Mouse (Mus musculus) right cerebral cortex, postnatal 36 days (tissue): ENCODE measurements around the gene Spo11.
A peak's percentile ranks its signal among the peaks of the same experiment; 100 is the strongest.

ENCODE experiments used
- DNase-seq, 2 experiments: peaks; one replicate each; pipeline ENCODE4 v3.0.0; 2022; ENCODE audit warnings: low spot score in 2 of 2, mixed read lengths in 1 of 2

Spo11 gene

DNA sequence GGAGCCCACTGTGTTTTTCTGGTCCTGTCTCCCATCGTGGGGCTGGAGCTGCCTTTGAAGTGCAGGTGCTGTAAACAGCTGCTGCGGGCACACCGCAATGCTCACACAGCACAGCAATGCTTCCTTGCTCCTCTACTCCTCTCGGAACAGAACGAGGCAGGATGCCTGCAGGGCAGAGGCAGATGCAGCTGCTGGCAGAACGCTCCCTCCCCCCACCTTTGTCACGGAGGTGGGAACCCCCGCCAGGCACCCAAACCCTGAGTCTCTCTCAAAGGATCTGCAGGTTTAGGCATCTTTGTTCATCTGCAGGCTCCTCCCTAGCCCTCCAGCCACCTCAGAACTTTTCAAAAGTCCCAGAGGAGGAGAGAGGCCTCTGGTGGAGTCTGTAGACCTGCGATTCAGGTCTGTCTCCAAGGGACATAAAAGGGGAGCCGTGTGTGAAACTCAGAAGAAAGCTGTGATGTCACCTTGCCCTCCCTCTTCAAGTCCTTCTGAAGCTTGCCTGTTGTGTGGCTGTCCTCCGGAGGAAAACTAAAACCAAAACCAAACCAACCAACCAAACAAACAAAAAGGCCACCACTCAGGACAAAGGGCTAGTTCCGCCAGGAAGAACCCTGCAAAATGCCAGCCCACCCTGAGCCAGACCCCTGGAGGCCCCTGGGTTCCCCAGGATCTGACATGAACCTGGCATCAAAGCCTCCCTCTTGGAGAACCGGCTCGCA lies at the start of gene Spo11:
Gene Spo11, plus strand, starts transcription at position 292 of the 722 bp plus-strand sequence.
- DNase-seq, result no peak

DNA sequence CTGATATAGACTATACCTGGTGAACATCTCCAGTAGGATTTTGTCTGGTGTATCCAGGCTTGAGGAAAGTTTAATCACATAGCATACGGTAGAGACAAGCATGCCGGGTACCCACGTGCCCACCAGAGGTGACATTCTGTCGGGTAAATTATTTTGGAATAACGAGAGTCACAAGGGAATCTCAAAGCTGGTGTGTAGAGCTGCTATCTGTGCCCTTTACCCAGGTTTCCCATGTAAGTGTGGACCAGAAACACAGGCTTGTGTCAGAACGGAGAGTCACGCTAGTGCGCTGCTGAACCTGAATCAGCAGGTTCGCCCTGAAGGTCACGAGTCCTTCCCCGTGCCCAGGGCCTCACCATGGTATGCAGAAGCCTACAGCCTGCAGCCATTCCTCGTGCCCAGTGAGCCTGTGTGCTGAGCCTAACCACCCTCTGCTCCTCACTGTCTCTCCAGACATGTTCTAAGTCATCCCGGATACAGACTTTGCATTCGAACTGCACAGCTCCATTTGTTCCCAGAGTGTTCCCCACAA lies 47.5 kb upstream of the Spo11 start:
- DNase-seq, result no peak

- DNase-seq, result no peak
These were observed 46.2 kb upstream of the Spo11 start for GRCm38 (mm10) chr2:172931137-172931898.

GRCm38 (mm10) chr2:172933631-172934419 lies 43.7 kb upstream of the Spo11 start:
- no peak for DNase-seq

DNA sequence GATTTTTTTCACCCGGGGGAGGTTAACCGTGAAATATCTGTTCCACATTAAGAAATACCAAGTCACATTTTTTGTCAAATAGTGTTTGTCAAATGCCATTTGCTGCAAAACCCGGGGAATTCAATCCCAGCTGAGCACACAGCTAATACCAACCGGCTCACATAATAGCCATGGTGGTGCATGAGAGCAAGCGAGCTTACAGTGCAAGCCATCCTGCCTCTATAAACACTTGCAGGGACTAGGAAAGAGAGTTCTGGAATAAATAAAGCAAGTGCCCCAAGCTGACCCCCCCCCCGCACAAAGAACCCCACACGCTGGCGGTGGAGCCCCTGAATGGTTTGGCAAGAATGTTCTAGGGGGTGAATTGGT lies 43.1 kb upstream of the Spo11 start:
- no peak for DNase-seq

- no peak for DNase-seq
These were observed 42.4 kb upstream of the Spo11 start for GRCm38 (mm10) chr2:172934891-172935740.

GRCm38 (mm10) chr2:172935776-172936562 lies 41.5 kb upstream of the Spo11 start:
- DNase-seq, result no peak

DNA sequence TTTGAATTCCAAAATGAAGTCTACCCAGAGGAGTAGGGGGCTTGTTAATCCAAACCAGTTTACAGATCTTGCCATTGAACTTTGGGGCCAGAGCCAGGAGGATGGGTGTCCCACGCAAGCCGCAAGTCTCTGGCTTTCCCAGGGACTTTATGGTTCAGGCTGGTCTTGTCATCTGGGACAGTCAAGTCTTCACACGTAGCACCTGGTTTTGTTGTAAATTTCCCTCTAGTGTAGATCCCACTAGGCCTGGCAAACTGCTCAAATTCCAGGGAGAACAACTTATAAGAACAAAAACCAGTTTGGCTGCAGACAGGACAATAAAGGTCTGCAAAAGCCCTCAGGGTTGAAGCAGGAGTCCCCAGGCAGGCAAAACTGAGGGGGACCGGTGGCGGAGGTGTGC lies 40.7 kb upstream of the Spo11 start:
- DNase-seq, result no peak

GRCm38 (mm10) chr2:172937326-172938190 lies 39.9 kb upstream of the Spo11 start:
- DNase-seq, result no peak

- no peak for DNase-seq
These were observed 38.5 kb upstream of the Spo11 start for GRCm38 (mm10) chr2:172938761-172939638.

- DNase-seq, result no peak
These were observed 37.9 kb upstream of the Spo11 start for GRCm38 (mm10) chr2:172939639-172940002.

- peak; percentile 12 to 38 for DNase-seq
These were observed 37.3 kb upstream of the Spo11 start, which contains the start of gene Bmp7 for GRCm38 (mm10) chr2:172940003-172940798. TSS of gene Bmp7 (minus strand) at chr2:172940321.

DNA sequence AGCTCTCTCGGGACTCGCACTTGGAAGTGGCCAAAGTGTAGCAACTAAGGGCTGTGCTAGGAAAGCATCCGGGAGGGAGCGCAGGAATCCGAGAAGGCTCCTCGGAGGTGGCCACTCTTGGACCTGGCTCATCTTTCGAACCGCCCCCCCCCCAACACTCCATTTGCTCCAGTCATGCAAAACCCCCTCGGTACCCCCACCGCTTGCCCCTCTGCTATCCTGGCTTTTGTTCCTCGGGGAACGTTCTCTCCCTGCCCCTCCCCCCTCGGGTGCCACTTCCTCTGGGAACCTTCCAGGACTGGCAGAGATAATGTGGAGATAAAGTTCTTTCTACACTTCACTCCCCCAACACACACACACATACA lies 36.7 kb upstream of the Spo11 start:
- no peak for DNase-seq

- DNase-seq, result no peak
These were observed 28.4 kb upstream of the Spo11 start for GRCm38 (mm10) chr2:172949051-172949450.

- DNase-seq, result no peak
These were observed 27.3 kb upstream of the Spo11 start for GRCm38 (mm10) chr2:172950119-172950676.

DNA sequence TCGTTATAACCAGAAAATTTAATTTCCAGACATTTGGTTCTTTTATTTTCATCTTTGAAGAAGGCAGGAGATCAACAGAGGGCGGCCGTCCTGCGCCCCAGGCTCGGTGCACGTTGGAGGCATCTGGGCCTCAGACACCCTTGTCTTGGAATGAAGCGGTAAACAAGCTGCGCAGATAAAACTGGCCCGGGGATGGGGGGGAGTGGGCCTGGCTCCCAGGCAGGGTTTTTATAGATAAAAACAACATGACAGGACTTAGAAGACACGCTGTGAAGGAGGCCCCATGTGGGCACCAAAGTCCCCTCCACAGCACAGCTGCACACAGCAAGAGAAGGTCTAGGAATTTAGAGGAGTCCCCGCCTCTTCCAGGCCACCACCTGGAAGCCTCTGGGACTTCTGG lies 26.8 kb upstream of the Spo11 start:
- DNase-seq, result no peak

DNA sequence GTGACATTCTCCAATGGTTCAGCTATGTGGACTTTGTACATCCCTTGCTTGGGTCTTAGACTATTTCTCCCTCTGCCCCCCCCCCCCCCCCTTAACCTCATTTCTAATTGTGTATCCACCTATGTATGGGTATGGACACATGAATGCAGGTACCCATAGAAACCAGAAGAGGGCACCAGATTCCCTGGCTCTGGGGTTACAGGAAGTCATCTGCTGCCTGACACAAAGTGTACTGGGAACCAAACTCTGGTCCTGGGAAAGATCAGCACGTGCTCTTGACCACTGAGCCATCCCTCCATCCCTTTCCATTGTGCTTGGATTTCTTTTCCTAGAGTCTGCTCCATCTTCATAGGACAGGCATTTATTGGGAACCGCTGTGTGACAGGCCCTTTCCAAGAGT lies 25.5 kb upstream of the Spo11 start:
- no peak for DNase-seq
